Mouse (Mus musculus) heart, postnatal 0 days (tissue): Measurements from ENCODE around the gene Tldc1. TPM values are rescaled to one million over a fixed set of nuclear protein-coding genes. Genes with fewer than 3 reads are reported as not detected.
A peak's percentile ranks its signal among the peaks of the same experiment; 100 is the strongest.

Experiments
- ATAC-seq: fragments of 200-750 bp; cut with Nextera tagmentation; 2 replicates; pipeline ENCODE4 v1.8.0; 2017; ENCODE audit warnings: low read depth, moderate number of reproducible peaks, moderate library complexity; ENCODE audit not compliant: insufficient read depth
- DNase-seq: peaks from one replicate; pipeline ENCODE4 v3.0.0-alpha.2; 2016; ENCODE audit warnings: low spot score
- H3K27ac ChIP-seq: fragments of 300-500 bp; sonication (generic); 2 replicates; pipeline ENCODE4 v1.5.1; 2014; ENCODE audit warnings: low read depth, mild to moderate bottlenecking
- H3K27me3 ChIP-seq: fragments of 300-500 bp; sonication (generic); 2 replicates; pipeline ENCODE4 v1.6.1; 2014; ENCODE audit warnings: low read length, mixed read lengths; ENCODE audit not compliant: control insufficient read depth, insufficient read depth
- H3K36me3 ChIP-seq: fragments of 300-500 bp; sonication (generic); replicated peaks from 2 replicates; pipeline ENCODE4 v1.6.1; 2014; ENCODE audit warnings: low read length, mixed read lengths; ENCODE audit not compliant: control insufficient read depth, insufficient read depth
- H3K4me1 ChIP-seq: fragments of 300-500 bp; sonication (generic); 2 replicates; pipeline ENCODE4 v1.6.1; 2014; ENCODE audit warnings: antibody characterized with exemption; ENCODE audit not compliant: control insufficient read depth, insufficient read depth
- H3K4me2 ChIP-seq: fragments of 300-500 bp; sonication (generic); 2 replicates; pipeline ENCODE4 v1.6.1; 2014; ENCODE audit warnings: low read depth, mild to moderate bottlenecking, low read length, moderate library complexity
- H3K4me3 ChIP-seq: fragments of 300-500 bp; sonication (generic); 2 replicates; pipeline ENCODE4 v1.5.1; 2014; ENCODE audit warnings: low read depth, low read length
- H3K9ac ChIP-seq: fragments of 300-500 bp; sonication (generic); replicated peaks from 2 replicates; pipeline ENCODE4 v1.6.1; 2014; ENCODE audit warnings: low read depth, low read length, mixed read lengths
- H3K9me3 ChIP-seq: fragments of 300-500 bp; sonication (generic); replicated peaks from 2 replicates; pipeline ENCODE4 v1.6.1; 2016; ENCODE audit warnings: low read length; ENCODE audit not compliant: control insufficient read depth
- CTCF ChIP-seq: IDR thresholded peaks from 2 replicates; pipeline ENCODE4 v1.5.1; 2016; ENCODE audit warnings: antibody characterized with exemption, control low read depth, low read depth
- EP300 ChIP-seq: IDR thresholded peaks from 2 replicates; pipeline ENCODE4 v1.6.1; 2016; ENCODE audit warnings: antibody characterized with exemption, low read depth
- WGBS: fragments of 180-500 bp; shearing (Covaris S2); extraction: QIAGEN DNeasy Blood & Tissue Kit; methylation state at CpG from one replicate; pipeline ENCODE4 v1.1.7; 2014; 5-methylcytosine and 5-hydroxymethylcytosine counted together
- polyA plus RNA-seq: library from polyadenylated mRNA; unstranded; fragments of >200 nt; fragmentation: Nextera tagmentation; extraction: Ambion mirVana; gene quantifications from 2 replicates; pipeline ENCODE4 v1.2.1, GENCODE M21; 2015
- total RNA-seq: library from RNA; depleted of rRNA; stranded (reverse); fragments of >200 nt; gene quantifications from 2 replicates; pipeline ENCODE4 v1.2.3, GENCODE M21; 2014; ENCODE audit warnings: low replicate concordance; rRNA removed

Gene Tldc1
- total and polyA plus RNA-seq, 2 experiments from 2014 or later: 12.1 to 28.6 TPM

GRCm38 (mm10) chr8:119717765-119718164, 60.5 kb downstream of the Tldc1 start:
- H3K27ac ChIP-seq: no peak overlapping the region
- H3K4me3 ChIP-seq: no peak overlapping the region
- ATAC-seq (no peak), DNase-seq (no peak)
- no peaks in the 10 kb centered on the region for H3K36me3 ChIP-seq
- 61% methylated on average over 9 of the region's 9 CpGs for WGBS
- H3K4me1 ChIP-seq: peaks cover 4% of the 10 kb centered on the region; the same call in 1 of the 2 replicates
- no peak for TF ChIP-seq EP300
- TF ChIP-seq CTCF: peak; percentile 56
- no peaks in the 10 kb centered on the region for H3K27me3 ChIP-seq
- no peaks in the 10 kb centered on the region for H3K9me3 ChIP-seq
- no peak overlapping the region for H3K4me2 ChIP-seq
- no peak overlapping the region for H3K9ac ChIP-seq

GRCm38 (mm10) chr8:119716730-119717299, 61.4 kb downstream of the Tldc1 start:
- Histone ChIP-seq H3K4me1 (peaks cover 4% of the 10 kb centered on the region; the same call in 1 of the 2 replicates), H3K4me2 (no peak overlapping the region), H3K27me3 (no peaks in the 10 kb centered on the region), H3K9ac (no peak overlapping the region), H3K36me3 (no peaks in the 10 kb centered on the region), H3K27ac (no peak overlapping the region), H3K4me3 (no peak overlapping the region), H3K9me3 (no peaks in the 10 kb centered on the region)
- no peak for DNase-seq
- ATAC-seq: no peak
- TF ChIP-seq CTCF: no peak
- no peak for TF ChIP-seq EP300

- TF ChIP-seq EP300: no peak
- H3K4me1 ChIP-seq: peaks cover 4% of the 10 kb centered on the region; the same call in 1 of the 2 replicates
- H3K27me3 ChIP-seq: no peaks in the 10 kb centered on the region
- no peak overlapping the region for H3K4me3 ChIP-seq
- H3K27ac ChIP-seq: peak overlapping the region; percentile 37; the same call in 1 of the 2 replicates
- peak overlapping the region; percentile 7; the same call in 1 of the 2 replicates for H3K4me2 ChIP-seq
- WGBS: 40% methylated on average over 12 of the region's 12 CpGs
- ATAC-seq (peak; percentile 44; the same call in 1 of the 2 replicates), DNase-seq (peak; percentile 49)
- H3K9me3 ChIP-seq: no peaks in the 10 kb centered on the region
- H3K36me3 ChIP-seq: no peaks in the 10 kb centered on the region
- no peak overlapping the region for H3K9ac ChIP-seq
Measured at GRCm38 (mm10) chr8:119715221-119715620, 63.0 kb downstream of the Tldc1 start.

- Histone ChIP-seq H3K9me3 (no peaks in the 10 kb centered on the region), H3K36me3 (no peaks in the 10 kb centered on the region), H3K4me3 (no peak overlapping the region), H3K27me3 (no peaks in the 10 kb centered on the region), H3K27ac (no peak overlapping the region), H3K9ac (no peak overlapping the region), H3K4me1 (no peaks in the 10 kb centered on the region; the same call in 1 of the 2 replicates), H3K4me2 (no peak overlapping the region)
- 84% methylated on average over 5 of the region's 5 CpGs for WGBS
- ATAC-seq (no peak), DNase-seq (no peak)
- TF ChIP-seq CTCF (no peak), EP300 (no peak)
Measured at GRCm38 (mm10) chr8:119713421-119713820, 64.8 kb downstream of the Tldc1 start.

GRCm38 (mm10) chr8:119712226-119712625, 66.0 kb downstream of the Tldc1 start:
- H3K27ac ChIP-seq: no peak overlapping the region
- ATAC-seq (no peak), DNase-seq (no peak)
- H3K27me3 ChIP-seq: no peaks in the 10 kb centered on the region
- no peaks in the 10 kb centered on the region for H3K36me3 ChIP-seq
- no peak overlapping the region for H3K4me3 ChIP-seq
- TF ChIP-seq EP300 (no peak), CTCF (no peak)
- no peaks in the 10 kb centered on the region for H3K9me3 ChIP-seq
- no peak overlapping the region for H3K4me2 ChIP-seq
- no peak overlapping the region for H3K9ac ChIP-seq
- WGBS: 57% methylated on average over 6 of the region's 6 CpGs
- H3K4me1 ChIP-seq: no peaks in the 10 kb centered on the region; the same call in 1 of the 2 replicates

Other genes with a start within 250 kb of the Tldc1 start
- 62.1 and 68.7 TPM in 2 replicates for gene Mbtps1, start 219.7 kb downstream of the Tldc1 start, total RNA-seq
- gene Mbtps1, start 219.7 kb downstream of the Tldc1 start, polyA plus RNA-seq: 36.9 and 37.1 TPM in 2 replicates
- gene Hsdl1, start 203.2 kb downstream of the Tldc1 start, total RNA-seq: 25.0 and 36.3 TPM in 2 replicates
- gene Hsdl1, start 203.2 kb downstream of the Tldc1 start, polyA plus RNA-seq: 20.6 and 21.2 TPM in 2 replicates
- gene Dnaaf1, start 203.2 kb downstream of the Tldc1 start, total RNA-seq: not detected in 2 replicates
- 0.07 and 0.41 TPM in 2 replicates for gene Dnaaf1, start 203.2 kb downstream of the Tldc1 start, polyA plus RNA-seq
- gene Taf1c, start 173.2 kb downstream of the Tldc1 start, total RNA-seq: 5.3 and 5.6 TPM in 2 replicates
- 3.4 and 3.7 TPM in 2 replicates for gene Taf1c, start 173.2 kb downstream of the Tldc1 start, polyA plus RNA-seq
- not detected in 2 replicates for gene Adad2, start 165.7 kb downstream of the Tldc1 start, total RNA-seq
- gene Adad2, start 165.7 kb downstream of the Tldc1 start, polyA plus RNA-seq: not detected in 2 replicates
- gene Kcng4, start 142.7 kb downstream of the Tldc1 start, total RNA-seq: not detected in 2 replicates
- 0.04 and 0.10 TPM in 2 replicates for gene Kcng4, start 142.7 kb downstream of the Tldc1 start, polyA plus RNA-seq
- gene Wfdc1, start 112.1 kb downstream of the Tldc1 start, total RNA-seq: 44.1 and 55.0 TPM in 2 replicates
- 21.0 and 22.4 TPM in 2 replicates for gene Wfdc1, start 112.1 kb downstream of the Tldc1 start, polyA plus RNA-seq
- not detected in 2 replicates for gene Atp2c2, start 78.4 kb downstream of the Tldc1 start, total RNA-seq
- gene Atp2c2, start 78.4 kb downstream of the Tldc1 start, polyA plus RNA-seq: 0.12 and 0.21 TPM in 2 replicates
- gene Cotl1, start 62.1 kb upstream of the Tldc1 start, total RNA-seq: 28.3 and 79.5 TPM in 2 replicates
- gene Cotl1, start 62.1 kb upstream of the Tldc1 start, polyA plus RNA-seq: 15.4 and 22.3 TPM in 2 replicates
- 6.5 and 10.0 TPM in 2 replicates for gene Klhl36, start 83.8 kb upstream of the Tldc1 start, total RNA-seq
- 6.7 and 6.9 TPM in 2 replicates for gene Klhl36, start 83.8 kb upstream of the Tldc1 start, polyA plus RNA-seq
- 36.6 and 44.0 TPM in 2 replicates for gene Usp10, start 131.9 kb upstream of the Tldc1 start, total RNA-seq
- gene Usp10, start 131.9 kb upstream of the Tldc1 start, polyA plus RNA-seq: 47.7 and 54.9 TPM in 2 replicates
- 17.3 and 29.1 TPM in 2 replicates for gene Gm20388, start 132.4 kb upstream of the Tldc1 start, total RNA-seq
- gene Gm20388, start 132.4 kb upstream of the Tldc1 start, polyA plus RNA-seq: not detected in 2 replicates
- gene Crispld2, start 214.0 kb upstream of the Tldc1 start, total RNA-seq: 5.4 and 15.5 TPM in 2 replicates
- gene Crispld2, start 214.0 kb upstream of the Tldc1 start, polyA plus RNA-seq: 2.5 and 2.6 TPM in 2 replicates